Mouse (Mus musculus): ENCODE measurements around the gene Strip1.

DNA sequence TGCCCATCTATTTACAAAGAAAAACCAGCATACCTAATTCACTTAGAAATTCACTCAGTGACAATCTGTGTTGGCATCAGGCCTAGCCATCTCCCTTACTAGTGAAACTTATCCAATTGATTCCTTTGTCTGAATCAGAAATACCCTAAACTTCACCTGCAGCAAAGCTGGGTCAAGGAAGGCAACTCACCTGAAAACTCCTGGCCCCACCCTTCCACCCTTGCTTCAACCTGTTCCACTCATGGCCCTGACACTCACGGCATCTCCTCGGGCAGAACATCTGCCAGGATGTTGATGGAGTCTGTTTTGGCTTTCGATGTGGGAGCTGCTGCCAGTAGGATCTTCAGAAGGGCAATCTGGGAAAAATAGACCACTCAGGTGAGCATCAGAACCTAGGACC is 13.7 kb downstream of the Strip1 start:
- no peak for TF ChIP-seq EP300 (IDR thresholded peaks at IDR 0.05; ENCODE audit: low read depth)
- no peak for TF ChIP-seq CTCF (IDR thresholded peaks at IDR 0.05; ENCODE audit: low read depth)

Measured in liver, embryonic 14.5 days (tissue).